Mouse (Mus musculus) hindbrain, postnatal 0 days (tissue): Measurements from ENCODE around the gene Cep135. TPM values are rescaled to one million over a fixed set of nuclear protein-coding genes. Genes with fewer than 3 reads are reported as not detected.

Experiments
- ATAC-seq: fragments of 200-750 bp; cut with Nextera tagmentation; 2 replicates; pipeline ENCODE4 v1.8.0; 2017; ENCODE audit warnings: mild to moderate bottlenecking, moderate TSS enrichment, moderate library complexity
- DNase-seq: peaks from one replicate; pipeline ENCODE4 v3.0.0-alpha.2; 2015; ENCODE audit warnings: low spot score
- H3K27ac ChIP-seq: fragments of 300-500 bp; sonication (generic); 2 replicates; pipeline ENCODE4 v1.5.1; 2014; ENCODE audit warnings: mild to moderate bottlenecking
- H3K27me3 ChIP-seq: fragments of 300-500 bp; sonication (generic); 2 replicates; pipeline ENCODE4 v1.6.1; 2014; ENCODE audit warnings: low read length, mixed read lengths; ENCODE audit not compliant: insufficient read depth
- H3K36me3 ChIP-seq: fragments of 300-500 bp; sonication (generic); 2 replicates; pipeline ENCODE4 v1.6.1; 2014; ENCODE audit warnings: low read length, mixed read lengths; ENCODE audit not compliant: insufficient read depth
- H3K4me1 ChIP-seq: fragments of 300-500 bp; sonication (generic); 2 replicates; pipeline ENCODE4 v1.6.1; 2014; ENCODE audit warnings: antibody characterized with exemption, low read length, mixed read lengths; ENCODE audit not compliant: insufficient read depth
- H3K4me2 ChIP-seq: fragments of 300-500 bp; sonication (generic); 2 replicates; pipeline ENCODE4 v1.6.1; 2014; ENCODE audit warnings: low read depth, mild to moderate bottlenecking, low read length, moderate library complexity, mixed read lengths
- H3K4me3 ChIP-seq: fragments of 300-500 bp; sonication (generic); 2 replicates; pipeline ENCODE4 v1.5.1; 2014; ENCODE audit warnings: low read length
- H3K9ac ChIP-seq: fragments of 300-500 bp; sonication (generic); replicated peaks from 2 replicates; pipeline ENCODE4 v1.6.1; 2014; ENCODE audit warnings: mild to moderate bottlenecking, low read length, moderate library complexity, mixed read lengths
- H3K9me3 ChIP-seq: fragments of 300-500 bp; sonication (generic); 2 replicates; pipeline ENCODE4 v1.6.1; 2016; ENCODE audit warnings: low read length, mixed read lengths
- CTCF ChIP-seq: IDR thresholded peaks from 2 replicates; pipeline ENCODE4 v1.5.1; 2016; ENCODE audit warnings: antibody characterized with exemption, control low read depth, low read depth
- WGBS: fragments of 180-500 bp; shearing (Covaris S2); extraction: QIAGEN DNeasy Blood & Tissue Kit; methylation state at CpG from one replicate; pipeline ENCODE4 v1.1.7; 2014; 5-methylcytosine and 5-hydroxymethylcytosine counted together
- polyA plus RNA-seq: library from polyadenylated mRNA; unstranded; fragments of >200 nt; fragmentation: Nextera tagmentation; extraction: Ambion mirVana; gene quantifications from 2 replicates; pipeline ENCODE4 v1.2.1, GENCODE M21; 2015
- total RNA-seq: library from RNA; depleted of rRNA; stranded (reverse); fragments of >200 nt; gene quantifications from 2 replicates; pipeline ENCODE4 v1.2.3, GENCODE M21; 2014

Cep135 gene
- total and polyA plus RNA-seq, 2 experiments from 2014 or later: 2.6 to 4.0 TPM

- Histone ChIP-seq H3K9ac (no peak overlapping the region), H3K4me3 (no peak overlapping the region), H3K27me3 (no peaks in the 10 kb centered on the region), H3K4me2 (no peak overlapping the region), H3K4me1 (peaks cover 4% of the 10 kb centered on the region; the same call in 1 of the 2 replicates), H3K36me3 (no peaks in the 10 kb centered on the region), H3K27ac (0 out of 2 replicates have a peak overlapping the region, but pooled peaks have one; percentile 7), H3K9me3 (no peaks in the 10 kb centered on the region)
- TF ChIP-seq CTCF: no peak
- WGBS: 52% methylated on average over 6 of the region's 6 CpGs
- ATAC-seq: no peak
- DNase-seq: no peak
Measured at GRCm38 (mm10) chr5:76666026-76666756, 77.7 kb downstream of the Cep135 start.

GRCm38 (mm10) chr5:76668118-76668517, 79.6 kb downstream of the Cep135 start:
- TF ChIP-seq CTCF: no peak
- Histone ChIP-seq H3K36me3 (no peaks in the 10 kb centered on the region), H3K4me1 (peaks cover 4% of the 10 kb centered on the region; the same call in 1 of the 2 replicates), H3K9ac (no peak overlapping the region), H3K4me3 (no peak overlapping the region), H3K27me3 (no peaks in the 10 kb centered on the region), H3K4me2 (no peak overlapping the region), H3K9me3 (no peaks in the 10 kb centered on the region), H3K27ac (no peak overlapping the region)
- ATAC-seq (no peak), DNase-seq (no peak)
- 29% methylated on average over 5 of the region's 5 CpGs for WGBS

- H3K9ac ChIP-seq: no peak overlapping the region
Measured at GRCm38 (mm10) chr5:76668547-76668946, 80.0 kb downstream of the Cep135 start.

GRCm38 (mm10) chr5:76670183-76670582, 81.7 kb downstream of the Cep135 start:
- Histone ChIP-seq H3K4me3 (no peak overlapping the region), H3K9me3 (no peaks in the 10 kb centered on the region), H3K9ac (no peak overlapping the region), H3K27ac (no peak overlapping the region), H3K4me2 (no peak overlapping the region), H3K4me1 (peaks cover 4% of the 10 kb centered on the region; the same call in 1 of the 2 replicates), H3K36me3 (no peaks in the 10 kb centered on the region), H3K27me3 (no peaks in the 10 kb centered on the region)
- no peak for DNase-seq
- no peak for ATAC-seq
- no peak for TF ChIP-seq CTCF
- 90% methylated on average over 10 of the region's 10 CpGs for WGBS

More at GRCm38 (mm10) chr5:76668547-76668946, 80.0 kb downstream of the Cep135 start:
- no peak for TF ChIP-seq CTCF
- Histone ChIP-seq H3K27ac (no peak overlapping the region), H3K4me1 (peaks cover 4% of the 10 kb centered on the region; the same call in 1 of the 2 replicates), H3K4me2 (no peak overlapping the region), H3K27me3 (no peaks in the 10 kb centered on the region), H3K9me3 (no peaks in the 10 kb centered on the region), H3K4me3 (no peak overlapping the region), H3K36me3 (no peaks in the 10 kb centered on the region)
- WGBS: 69% methylated on average over 5 of the region's 5 CpGs
- ATAC-seq: no peak
- no peak for DNase-seq

GRCm38 (mm10) chr5:76674022-76674653, 85.6 kb downstream of the Cep135 start:
- Histone ChIP-seq H3K27me3 (no peaks in the 10 kb centered on the region), H3K4me3 (no peak overlapping the region), H3K27ac (no peak overlapping the region), H3K9ac (no peak overlapping the region), H3K36me3 (no peaks in the 10 kb centered on the region), H3K4me2 (no peak overlapping the region), H3K4me1 (no peaks in the 10 kb centered on the region), H3K9me3 (no peaks in the 10 kb centered on the region)
- no peak for TF ChIP-seq CTCF
- ATAC-seq: no peak
- no peak for DNase-seq
- 94% methylated on average over 5 of the region's 5 CpGs for WGBS

DNA sequence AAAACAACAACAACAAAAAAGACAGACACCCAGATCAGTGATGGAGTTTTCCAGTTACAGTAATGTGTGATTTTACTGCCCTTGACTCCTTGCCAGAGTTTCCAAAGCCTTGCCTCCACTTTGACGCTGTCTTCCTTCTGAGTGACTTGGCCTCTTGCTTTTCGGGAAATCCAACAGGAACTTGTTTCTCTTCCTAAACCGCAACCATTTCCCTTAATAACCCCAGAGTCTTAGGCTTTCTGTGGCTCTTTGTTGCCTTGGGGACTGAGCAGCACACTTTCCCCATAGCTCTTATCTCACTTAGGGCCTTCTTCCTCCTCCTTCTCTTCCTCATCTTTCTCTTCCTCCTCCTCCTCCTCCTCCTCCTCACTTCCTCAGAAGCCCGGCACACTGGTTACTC, 86.9 kb downstream of the Cep135 start:
- ATAC-seq: no peak
- H3K4me3 ChIP-seq: no peak overlapping the region
- no peak overlapping the region for H3K27ac ChIP-seq
- no peaks in the 10 kb centered on the region for H3K9me3 ChIP-seq
- H3K27me3 ChIP-seq: no peaks in the 10 kb centered on the region
- no peak for DNase-seq
- H3K9ac ChIP-seq: no peak overlapping the region
- no peaks in the 10 kb centered on the region for H3K4me1 ChIP-seq
- WGBS: 85% methylated on average over 4 of the region's 4 CpGs
- no peaks in the 10 kb centered on the region for H3K36me3 ChIP-seq
- TF ChIP-seq CTCF: no peak
- H3K4me2 ChIP-seq: no peak overlapping the region

DNA sequence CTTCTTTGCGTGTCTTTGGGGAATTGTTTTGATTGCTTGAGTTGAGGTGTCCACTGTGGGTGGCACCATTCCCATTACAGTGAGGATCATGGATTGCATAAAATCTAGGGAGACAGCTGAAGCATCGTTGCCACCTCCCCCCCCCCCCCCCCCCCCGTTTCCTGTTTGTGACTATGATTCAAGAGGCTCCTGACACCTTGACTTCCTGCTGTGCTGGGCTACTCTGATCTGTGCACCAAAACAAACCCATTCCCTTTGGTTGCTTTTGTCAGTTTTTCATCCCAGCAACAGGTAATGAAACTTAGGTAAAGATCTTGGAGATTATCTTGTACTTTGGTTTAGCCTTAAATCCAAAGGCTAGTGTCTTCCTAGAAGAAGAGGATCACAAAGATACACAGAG, 92.5 kb downstream of the Cep135 start:
- Histone ChIP-seq H3K4me3 (no peak overlapping the region), H3K36me3 (no peaks in the 10 kb centered on the region), H3K27ac (no peak overlapping the region), H3K9me3 (no peaks in the 10 kb centered on the region), H3K27me3 (no peaks in the 10 kb centered on the region), H3K4me1 (peaks cover 8% of the 10 kb centered on the region; the same call in 1 of the 2 replicates), H3K4me2 (no peak overlapping the region), H3K9ac (no peak overlapping the region)
- DNase-seq: no peak
- no peak for TF ChIP-seq CTCF
- WGBS: 88% methylated on average over 3 of the region's 3 CpGs
- no peak for ATAC-seq
